Mouse (Mus musculus): ENCODE results near the gene Phactr4.

DNA sequence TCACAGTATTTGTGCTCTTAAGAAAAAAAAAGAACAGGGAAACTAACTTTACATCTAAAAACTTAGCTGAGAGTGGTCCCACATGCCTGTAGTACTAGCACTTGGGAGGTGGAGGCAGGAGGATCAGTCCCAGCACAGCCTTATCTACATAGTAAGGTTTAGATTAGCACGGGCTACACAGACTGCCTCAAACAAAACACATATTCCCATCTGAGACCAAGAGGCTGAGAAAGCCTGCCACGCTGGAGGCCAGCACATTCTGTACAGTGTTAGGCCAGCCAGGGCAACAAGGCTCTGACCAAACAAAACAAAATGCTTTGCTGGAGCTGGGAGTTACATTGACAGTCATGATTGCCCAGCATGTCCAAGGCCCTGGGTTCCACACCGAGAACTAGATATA is 38.8 kb downstream of the Phactr4 start:
- TF ChIP-seq CTCF (conservative IDR thresholded peaks at IDR 0.05 in 1 of 2, IDR thresholded peaks at IDR 0.05 in 1 of 2; ENCODE audit: low read depth in 2 of 2, low read length in 2 of 2), result no peak
- TF ChIP-seq RAD21 (IDR thresholded peaks at IDR 0.05; ENCODE audit: low read depth, low read length), result no peak
- TF ChIP-seq POLR2A (IDR thresholded peaks at IDR 0.05; ENCODE audit: low read depth, low read length), result no peak
- no peak for TF ChIP-seq MAX (IDR thresholded peaks at IDR 0.05; ENCODE audit: low read length)
- no peak for TF ChIP-seq MEF2A (IDR thresholded peaks at IDR 0.05; ENCODE audit: borderline replicate concordance, low read depth, low read length)
- no peak for TF ChIP-seq ZC3H11A (IDR thresholded peaks at IDR 0.05; ENCODE audit: low read depth, low read length)
- TF ChIP-seq BHLHE40 (IDR thresholded peaks at IDR 0.05; ENCODE audit: low read depth, low read length), result no peak
